Mouse (Mus musculus) adipose tissue, adult 10 weeks (tissue): ENCODE measurements around the gene Igbp1. TPM values are rescaled to one million over a fixed set of nuclear protein-coding genes. Genes with fewer than 3 reads are reported as not detected.

Experiments used
- polyA plus RNA-seq: library from polyadenylated mRNA; stranded (reverse); fragments of 350-450 nt; fragmentation: Illumina TruSeq; extraction: RNeasy Lipid Tissue Mini Kit (QIAGEN cat#74804); gene quantifications from one replicate; pipeline ENCODE4 v1.2.3, GENCODE M21; 2014; ENCODE audit warnings: low read depth, low replicate concordance

The Igbp1 gene
- 70.8 TPM for polyA plus RNA-seq

GRCm38 (mm10) chrX:100494068-100494978, at the start of gene Igbp1:
Gene Igbp1 (plus strand): TSS chrX:100494291.

DNA sequence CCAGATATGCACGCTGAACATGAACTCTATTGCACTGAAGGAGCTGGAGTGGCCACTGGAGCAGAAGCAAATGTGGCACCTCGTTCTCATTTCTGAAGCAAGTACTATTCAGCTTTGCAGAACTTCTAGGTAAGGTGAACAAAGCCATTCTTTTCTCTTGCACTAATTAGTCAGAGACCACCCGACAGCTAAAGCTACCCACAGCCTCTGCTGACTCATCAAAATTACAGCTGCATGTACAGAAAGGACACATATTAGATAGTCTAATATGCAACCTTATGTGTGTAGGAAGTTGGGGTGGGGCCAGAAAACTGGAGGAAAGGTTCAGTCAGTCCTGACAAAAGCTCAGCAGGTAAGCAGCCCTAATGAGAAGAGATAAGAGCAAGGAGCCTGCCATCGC, 30.4 kb downstream of the Igbp1 start, which contains the start of gene Dgat2l6:
Gene Dgat2l6, plus strand, starts transcription at position 368 of the 400 bp plus-strand sequence.

Other genes with a start within 250 kb of the Igbp1 start
- gene Otud6a, start 65.3 kb upstream of the Igbp1 start, polyA plus RNA-seq: not detected
- gene Awat2, start 51.6 kb upstream of the Igbp1 start, polyA plus RNA-seq: 0.87 TPM
- not detected for gene Dgat2l6, start 30.5 kb downstream of the Igbp1 start, polyA plus RNA-seq
- gene Awat1, start 78.0 kb downstream of the Igbp1 start, polyA plus RNA-seq: not detected
- not detected for gene P2ry4, start 100.6 kb downstream of the Igbp1 start, polyA plus RNA-seq
- gene Arr3, start 111.2 kb downstream of the Igbp1 start, polyA plus RNA-seq: not detected
- 0.48 TPM for gene Kif4, start 131.4 kb downstream of the Igbp1 start, polyA plus RNA-seq
- gene Pdzd11, start 132.3 kb downstream of the Igbp1 start, polyA plus RNA-seq: 43.4 TPM
- gene Gdpd2, start 235.6 kb downstream of the Igbp1 start, polyA plus RNA-seq: 1.3 TPM